Mouse (Mus musculus): Measurements from ENCODE around the gene Olfr943. TPM values are rescaled to one million over a fixed set of nuclear protein-coding genes. Genes with fewer than 3 reads are reported as not detected.

The Olfr943 gene
- not detected for total RNA-seq (2023)

DNA sequence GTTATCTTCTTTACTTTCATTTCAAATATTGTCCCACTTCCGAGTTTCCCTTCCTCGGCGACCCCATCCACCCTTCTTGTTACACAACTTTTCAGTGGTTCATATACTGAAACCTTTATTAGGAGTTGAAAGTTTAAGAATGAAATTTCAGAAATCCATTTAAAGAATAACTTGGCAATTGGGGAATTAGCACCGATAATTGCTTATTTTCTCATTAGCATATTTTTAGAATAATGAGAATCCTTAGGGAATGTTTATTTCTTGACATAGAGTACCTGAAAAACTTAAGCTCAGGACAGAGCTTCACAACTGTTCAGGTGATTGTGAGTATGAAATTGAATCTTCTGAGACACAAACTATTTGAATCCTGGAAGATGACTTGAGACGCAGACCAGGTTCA lies at the start of gene Olfr943:
Olfr943 (plus strand) TSS at position 301 of the 400 bp plus-strand sequence.

GRCm38 (mm10) chr9:39127831-39128230 lies 38.3 kb upstream of the Olfr943 start, which contains the start of gene Olfr27:
Gene Olfr27, plus strand, starts transcription at chr9:39128131.

GRCm38 (mm10) chr9:39201620-39202019 lies 35.5 kb downstream of the Olfr943 start, which contains the start of gene Olfr944:
Gene Olfr944, plus strand, starts transcription at chr9:39201920.

Other genes with a start within 250 kb of the Olfr943 start
- gene Olfr930, start 236.5 kb upstream of the Olfr943 start, total RNA-seq (2023): not detected
- gene Olfr933, start 194.0 kb upstream of the Olfr943 start, total RNA-seq (2023): not detected
- not detected for gene Olfr934, start 178.0 kb upstream of the Olfr943 start, total RNA-seq (2023)
- not detected for gene Olfr935, start 166.6 kb upstream of the Olfr943 start, total RNA-seq (2023)
- gene Olfr146, start 142.9 kb upstream of the Olfr943 start, total RNA-seq (2023): not detected
- gene Olfr937, start 101.4 kb upstream of the Olfr943 start, total RNA-seq (2023): not detected
- not detected for gene Olfr938, start 87.4 kb upstream of the Olfr943 start, total RNA-seq (2023)
- gene Olfr27, start 38.2 kb upstream of the Olfr943 start, total RNA-seq (2023): not detected
- gene Olfr944, start 35.6 kb downstream of the Olfr943 start, total RNA-seq (2023): not detected
- not detected for gene Olfr1537, start 83.7 kb downstream of the Olfr943 start, total RNA-seq (2023)
- not detected for gene Olfr945, start 110.5 kb downstream of the Olfr943 start, total RNA-seq (2023)
- not detected for gene Olfr948, start 159.7 kb downstream of the Olfr943 start, total RNA-seq (2023)
- gene Olfr951, start 221.1 kb downstream of the Olfr943 start, total RNA-seq (2023): not detected

Data from CD4-positive naive resting alpha-beta T cell, adult 76 days (primary cell).